Mouse (Mus musculus) embryonic fibroblast, embryonic 13.5 days (primary cell): ENCODE measurements around the gene Cnot6.

Source experiments
- CTCF ChIP-seq: IDR thresholded peaks from 2 replicates; pipeline ENCODE4 v1.5.1; 2011; ENCODE audit warnings: mild to moderate bottlenecking, control low read depth, low read length, moderate library complexity, borderline replicate concordance; ENCODE audit not compliant: insufficient read depth
- POLR2A ChIP-seq: IDR thresholded peaks from 2 replicates; pipeline ENCODE4 v1.6.1; 2011; ENCODE audit warnings: low read depth, mild to moderate bottlenecking, control low read depth, low read length, moderate library complexity

DNA sequence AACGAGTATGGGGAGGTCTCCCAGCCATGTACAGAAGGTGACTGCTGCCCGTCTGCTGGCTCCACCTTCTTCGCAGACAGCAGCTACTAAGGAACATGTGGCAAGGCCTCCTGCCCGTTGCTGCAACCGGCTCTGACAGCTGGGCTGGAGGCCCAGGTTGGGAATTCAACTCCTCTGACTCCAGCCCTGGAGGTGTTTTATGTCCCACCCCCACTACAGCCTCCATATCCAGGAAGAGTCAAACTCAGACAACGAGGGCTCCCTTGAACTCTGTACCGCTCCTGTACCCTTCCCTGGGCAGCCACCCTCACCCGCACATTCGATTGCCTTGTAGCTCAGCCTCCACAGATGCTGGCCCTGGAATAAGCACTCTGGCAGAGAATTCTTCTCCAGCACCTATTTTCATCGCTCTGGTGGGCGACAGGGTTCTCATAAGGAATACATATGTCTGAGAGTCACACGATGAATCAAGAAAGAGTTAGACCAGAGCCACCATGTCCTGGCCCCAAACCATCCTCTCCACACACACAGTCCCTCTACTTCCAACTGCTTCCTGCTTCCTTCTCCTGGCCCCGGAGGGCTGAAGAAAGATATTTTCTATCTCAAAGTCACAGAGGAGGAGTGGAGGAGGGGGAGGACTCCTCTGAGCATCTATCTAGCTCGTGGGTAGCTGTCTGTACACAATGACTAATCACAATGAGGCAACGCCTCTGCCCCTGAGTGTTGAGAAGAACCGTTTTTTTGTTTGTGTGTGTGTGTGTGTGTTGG is 61.3 kb downstream of the Cnot6 start:
- TF ChIP-seq CTCF (no peak), POLR2A (no peak)
